Mouse (Mus musculus) C2C12 (cell line): ENCODE data around the gene Scand1. TPM values are rescaled to one million over a fixed set of nuclear protein-coding genes. Genes with fewer than 3 reads are reported as not detected.

ENCODE experiments used
- H3K27me3 ChIP-seq: one replicate; pipeline ENCODE4 v1.6.1; 2011; ENCODE audit not compliant: control insufficient read depth, insufficient read depth, insufficient read length
- H3K36me3 ChIP-seq: one replicate; pipeline ENCODE4 v1.6.1; 2011; ENCODE audit not compliant: control insufficient read depth, insufficient read depth
- H3K4me3 ChIP-seq: one replicate; pipeline ENCODE4 v1.5.1; 2011; ENCODE audit warnings: mild to moderate bottlenecking, control low read depth; ENCODE audit not compliant: poor library complexity, insufficient read depth, severe bottlenecking
- H3K79me2 ChIP-seq: one replicate; pipeline ENCODE4 v1.6.1; 2011; ENCODE audit not compliant: control insufficient read depth, insufficient read depth
- H3K79me3 ChIP-seq: one replicate; pipeline ENCODE4 v1.6.1; 2011; ENCODE audit warnings: low read depth, control low read depth
- H3ac ChIP-seq: one replicate; pipeline ENCODE3; 2011; ENCODE audit warnings: low read depth; ENCODE audit not compliant: control insufficient read depth, insufficient read length
- CEBPB ChIP-seq: IDR thresholded peaks from one replicate; pipeline ENCODE4 v1.6.1; 2011; ENCODE audit warnings: low read depth, mild to moderate bottlenecking, control low read depth, moderate library complexity
- CTCF ChIP-seq: IDR thresholded peaks from one replicate; pipeline ENCODE4 v1.5.1; 2011; ENCODE audit not compliant: control insufficient read depth, insufficient read depth, insufficient read length
- FOSL1 ChIP-seq: IDR thresholded peaks from one replicate; pipeline ENCODE4 v1.8.0; 2011; ENCODE audit warnings: mild to moderate bottlenecking, low read length; ENCODE audit not compliant: poor library complexity, insufficient read depth, severe bottlenecking
- MAX ChIP-seq: IDR thresholded peaks from one replicate; pipeline ENCODE4 v1.6.1; 2011; ENCODE audit warnings: mild to moderate bottlenecking, control low read depth
- MYOD1 ChIP-seq: IDR thresholded peaks from one replicate; pipeline ENCODE4 v1.6.1; 2011; ENCODE audit warnings: low read depth; ENCODE audit not compliant: control insufficient read depth, insufficient read length
- MYOG ChIP-seq: IDR thresholded peaks from one replicate; pipeline ENCODE4 v1.6.1; 2011; ENCODE audit not compliant: control insufficient read depth, insufficient read length; ENCODE audit errors: extremely low read depth
- USF1 ChIP-seq: IDR thresholded peaks from one replicate; pipeline ENCODE4 v1.6.1; 2011; ENCODE audit warnings: low read depth, mild to moderate bottlenecking, control low read depth, moderate library complexity
- polyA plus RNA-seq: library from polyadenylated mRNA; unstranded; fragments of >200 nt; fragmentation: generic; extraction: Trizol; gene quantifications from one replicate; pipeline ENCODE4 v1.2.1, GENCODE M21; 2012; ENCODE audit warnings: missing spikeins

Gene Scand1
- polyA plus RNA-seq, 1 experiment, result 140 TPM

DNA sequence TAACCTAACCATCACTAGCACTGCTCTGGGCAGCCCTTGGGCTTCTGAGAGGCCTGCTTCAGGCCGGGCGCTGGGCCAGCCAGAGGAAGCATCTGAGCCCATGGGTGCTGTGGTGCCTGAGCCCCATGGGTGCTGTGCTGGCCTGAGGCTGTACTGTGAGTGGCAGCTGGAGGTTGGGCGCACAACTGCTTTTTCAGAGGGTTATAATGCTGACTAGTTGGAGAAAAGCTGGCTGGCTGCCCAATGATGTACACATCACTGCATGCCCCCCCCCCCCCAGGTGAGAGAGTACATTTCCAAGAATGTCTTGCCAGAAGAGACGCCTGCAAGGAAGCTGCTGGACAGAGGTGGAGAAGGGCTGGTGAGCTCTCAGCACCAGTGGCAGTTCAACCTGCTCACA, 8.2 kb downstream of the Scand1 start:
- H3K36me3 ChIP-seq, result peaks cover 71% of the 10 kb centered on the region
- no peak overlapping the region for H3K4me3 ChIP-seq
- H3K27me3 ChIP-seq, result no peaks in the 10 kb centered on the region
- TF ChIP-seq MAX (no peak), MYOG (no peak), MYOD1 (no peak), FOSL1 (no peak), CTCF (no peak), USF1 (no peak), CEBPB (no peak)
- H3ac ChIP-seq, result no peak overlapping the region
- H3K79me3 ChIP-seq, result no peaks in the 10 kb centered on the region
- H3K79me2 ChIP-seq, result no peaks in the 10 kb centered on the region

DNA sequence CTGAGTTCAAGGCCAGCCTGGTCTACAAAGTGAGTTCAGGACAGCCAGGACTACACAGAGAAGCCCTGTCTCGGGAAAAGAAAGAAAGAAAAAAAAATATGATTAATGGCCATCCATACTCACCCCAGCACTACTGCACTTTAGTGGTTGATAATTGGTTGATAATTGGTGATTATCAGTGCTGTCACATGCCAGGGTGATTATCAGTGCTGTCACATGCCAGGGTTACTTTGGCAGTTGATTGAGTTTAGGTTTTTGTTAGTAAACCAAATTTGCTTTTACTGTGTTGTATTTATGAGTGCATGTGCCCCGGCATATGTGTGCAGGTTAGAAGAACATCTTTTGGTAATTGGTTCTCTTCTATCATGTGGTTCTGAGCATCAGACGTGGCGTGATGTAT, 10.4 kb downstream of the Scand1 start:
- Histone ChIP-seq H3K79me2 (no peaks in the 10 kb centered on the region), H3K79me3 (no peaks in the 10 kb centered on the region), H3K27me3 (no peaks in the 10 kb centered on the region), H3ac (no peak overlapping the region), H3K36me3 (peaks cover 73% of the 10 kb centered on the region), H3K4me3 (no peak overlapping the region)
- no peak for TF ChIP-seq MYOD1
- TF ChIP-seq MAX, result no peak
- no peak for TF ChIP-seq CEBPB
- TF ChIP-seq CTCF, result no peak
- TF ChIP-seq FOSL1, result no peak
- TF ChIP-seq USF1, result no peak

DNA sequence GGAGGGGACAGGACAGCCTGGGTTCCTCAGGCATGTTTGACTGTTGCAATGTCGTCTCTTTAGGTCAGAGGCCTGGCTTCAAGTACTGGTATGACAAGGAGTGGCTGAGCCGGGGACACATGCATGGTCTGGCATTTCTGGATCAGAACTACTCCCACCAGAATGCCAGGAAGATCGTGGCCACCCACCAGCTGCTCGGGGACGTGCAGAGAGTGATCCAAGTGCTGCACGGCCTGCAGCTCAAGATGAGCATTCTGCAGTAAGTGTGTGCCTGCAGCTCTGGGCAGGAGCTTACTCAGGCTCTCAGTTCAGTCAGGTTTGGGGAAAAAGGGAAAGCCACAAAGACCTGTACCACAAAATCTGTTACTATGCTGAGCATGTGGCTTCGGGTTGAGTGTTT, 14.0 kb downstream of the Scand1 start:
- TF ChIP-seq MYOD1 (no peak), USF1 (no peak), CTCF (no peak), MYOG (no peak), FOSL1 (no peak), CEBPB (no peak), MAX (no peak)

DNA sequence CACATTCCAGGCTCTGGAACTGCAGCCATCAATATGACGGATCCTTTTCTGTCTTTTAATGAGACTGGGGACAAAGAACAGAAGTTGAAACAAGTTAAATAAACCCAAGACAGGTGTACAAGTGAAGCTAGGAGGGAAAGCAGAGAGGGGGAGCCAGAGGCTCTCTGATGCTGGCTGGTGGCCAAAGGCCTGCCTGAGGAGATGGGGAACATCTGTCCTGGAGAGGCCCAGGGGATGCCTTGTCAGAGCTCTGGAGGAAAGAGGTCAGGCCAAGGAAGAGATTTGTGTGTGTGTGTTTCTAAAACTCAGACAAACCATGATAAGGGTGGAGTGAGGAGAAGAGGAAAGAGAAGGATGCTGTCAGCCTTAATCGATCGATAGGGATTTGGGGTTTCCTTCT, 14.9 kb downstream of the Scand1 start:
- H3K79me2 ChIP-seq, result no peaks in the 10 kb centered on the region
- TF ChIP-seq MYOD1, result no peak
- TF ChIP-seq MAX, result no peak
- no peak for TF ChIP-seq CEBPB
- no peak for TF ChIP-seq CTCF
- TF ChIP-seq MYOG, result no peak
- no peak for TF ChIP-seq FOSL1
- no peak for TF ChIP-seq USF1
- no peaks in the 10 kb centered on the region for H3K79me3 ChIP-seq
- no peaks in the 10 kb centered on the region for H3K27me3 ChIP-seq
- H3K4me3 ChIP-seq, result no peak overlapping the region
- peaks cover 72% of the 10 kb centered on the region for H3K36me3 ChIP-seq
- H3ac ChIP-seq, result no peak overlapping the region

More for the DNA sequence above, 14.0 kb downstream of the Scand1 start:
- Histone ChIP-seq H3K79me3 (no peaks in the 10 kb centered on the region), H3K79me2 (no peaks in the 10 kb centered on the region), H3ac (no peak overlapping the region), H3K4me3 (no peak overlapping the region), H3K27me3 (no peaks in the 10 kb centered on the region), H3K36me3 (peaks cover 68% of the 10 kb centered on the region)

DNA sequence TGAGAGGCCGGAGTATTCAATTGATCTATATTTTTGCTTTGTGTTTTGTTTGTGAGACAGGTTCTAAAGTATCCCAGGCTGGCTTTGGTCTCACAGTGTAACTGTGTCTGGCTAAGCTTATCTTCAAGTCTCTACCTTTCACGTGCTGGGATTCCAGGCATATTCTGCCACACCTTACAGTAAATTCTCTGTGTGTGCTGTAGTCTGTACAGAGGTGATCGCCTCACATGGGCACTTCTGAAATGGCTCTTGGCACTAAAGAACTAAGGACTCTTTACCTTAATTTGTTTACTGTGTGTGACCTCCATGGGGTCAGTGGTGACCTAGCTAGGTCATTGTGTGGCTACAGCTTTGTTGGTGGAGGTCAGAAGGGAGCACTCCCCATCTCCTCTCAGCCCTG, 16.3 kb downstream of the Scand1 start:
- TF ChIP-seq MAX (no peak), CTCF (no peak), USF1 (no peak), MYOG (no peak), MYOD1 (no peak), FOSL1 (no peak), CEBPB (no peak)
- Histone ChIP-seq H3K36me3 (peaks cover 79% of the 10 kb centered on the region), H3K4me3 (no peak overlapping the region), H3K79me3 (no peaks in the 10 kb centered on the region), H3K27me3 (no peaks in the 10 kb centered on the region), H3ac (no peak overlapping the region), H3K79me2 (no peaks in the 10 kb centered on the region)

DNA sequence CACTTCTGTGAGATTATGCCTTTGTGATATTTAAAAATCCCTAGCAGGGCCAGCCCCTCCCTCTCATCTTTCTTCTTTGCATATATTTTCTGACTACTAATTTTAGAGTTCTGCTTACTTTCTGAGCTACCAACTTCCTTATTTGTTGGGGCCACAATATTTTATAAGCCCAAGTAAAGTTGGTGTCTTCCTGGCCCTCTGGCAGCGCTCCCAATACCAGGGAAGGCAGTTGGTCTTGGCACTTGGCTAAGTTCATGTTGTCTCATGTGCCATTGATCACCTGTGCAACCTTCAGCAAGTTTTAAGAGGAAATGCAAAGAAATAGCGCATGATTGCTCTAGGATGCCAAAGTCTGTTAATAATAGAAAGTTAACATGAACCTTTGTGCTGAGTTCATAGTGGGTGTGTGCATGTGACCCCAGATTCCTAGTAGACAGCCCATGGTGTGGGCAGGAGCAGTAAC, 16.9 kb downstream of the Scand1 start:
- Histone ChIP-seq H3K36me3 (peaks cover 79% of the 10 kb centered on the region), H3K27me3 (no peaks in the 10 kb centered on the region), H3K79me2 (no peaks in the 10 kb centered on the region), H3K79me3 (no peaks in the 10 kb centered on the region), H3K4me3 (no peak overlapping the region), H3ac (no peak overlapping the region)
- no peak for TF ChIP-seq FOSL1

DNA sequence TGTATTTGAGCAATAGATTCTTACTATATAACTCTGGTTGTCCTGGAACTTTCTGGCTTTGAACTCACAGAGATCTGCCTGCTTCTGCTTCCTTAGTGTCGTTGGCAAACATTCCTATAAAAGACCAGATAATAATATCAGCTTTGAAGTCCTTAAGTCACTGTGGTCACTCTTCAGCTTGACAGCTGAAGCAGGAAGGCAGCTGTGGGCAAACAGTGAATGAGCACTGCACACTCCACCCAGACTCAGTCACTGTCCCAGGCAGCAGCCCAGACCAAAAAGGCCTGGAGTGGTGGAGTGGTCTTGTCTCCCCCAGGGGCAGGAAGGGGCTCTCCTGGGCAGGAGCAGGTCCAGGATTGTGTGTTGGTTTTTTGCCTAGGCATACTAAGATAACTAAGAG, 20.5 kb downstream of the Scand1 start:
- Histone ChIP-seq H3K4me3 (no peak overlapping the region), H3ac (no peak overlapping the region), H3K79me2 (no peaks in the 10 kb centered on the region), H3K79me3 (no peaks in the 10 kb centered on the region), H3K27me3 (no peaks in the 10 kb centered on the region), H3K36me3 (peaks cover 77% of the 10 kb centered on the region)
- TF ChIP-seq MAX (no peak), CEBPB (no peak), USF1 (no peak), MYOD1 (no peak), CTCF (no peak), MYOG (no peak), FOSL1 (no peak)
